Mouse (Mus musculus) hindbrain, embryonic 16.5 days (tissue): ENCODE measurements around the gene Adar. TPM values are rescaled to one million over a fixed set of nuclear protein-coding genes. Genes with fewer than 3 reads are reported as not detected.

ENCODE experiments used
- ATAC-seq: fragments of 200-750 bp; cut with Nextera tagmentation; 2 replicates; pipeline ENCODE4 v1.8.0; 2017; ENCODE audit warnings: moderate TSS enrichment, moderate library complexity
- H3K27ac ChIP-seq: fragments of 300-500 bp; sonication (generic); 2 replicates; pipeline ENCODE4 v1.5.1; 2014; ENCODE audit warnings: low read depth, mild to moderate bottlenecking, control low read depth, low read length, moderate library complexity
- H3K27me3 ChIP-seq: fragments of 300-500 bp; sonication (generic); replicated peaks from 2 replicates; pipeline ENCODE4 v1.6.1; 2014; ENCODE audit warnings: low read length; ENCODE audit not compliant: control insufficient read depth, insufficient read depth
- H3K36me3 ChIP-seq: fragments of 300-500 bp; sonication (generic); 2 replicates; pipeline ENCODE4 v1.6.1; 2014; ENCODE audit warnings: mild to moderate bottlenecking, low read length, moderate library complexity, mixed read lengths; ENCODE audit not compliant: control insufficient read depth, insufficient read depth
- H3K4me1 ChIP-seq: fragments of 300-500 bp; sonication (generic); 2 replicates; pipeline ENCODE4 v1.6.1; 2014; ENCODE audit warnings: low read depth, low read length; ENCODE audit not compliant: control insufficient read depth, insufficient read depth
- H3K4me2 ChIP-seq: fragments of 300-500 bp; sonication (generic); 2 replicates; pipeline ENCODE4 v1.6.1; 2014; ENCODE audit warnings: mild to moderate bottlenecking, low read length, control low read depth, moderate library complexity
- H3K4me3 ChIP-seq: fragments of 300-500 bp; sonication (generic); 2 replicates; pipeline ENCODE4 v1.5.1; 2014; ENCODE audit warnings: mild to moderate bottlenecking, low read length, control low read depth, moderate library complexity
- H3K9ac ChIP-seq: fragments of 300-500 bp; sonication (generic); 2 replicates; pipeline ENCODE4 v1.6.1; 2014; ENCODE audit warnings: low read depth, mild to moderate bottlenecking, control low read depth, low read length, moderate library complexity
- H3K9me3 ChIP-seq: fragments of 300-500 bp; sonication (generic); 2 replicates; pipeline ENCODE4 v1.6.1; 2014; ENCODE audit warnings: mild to moderate bottlenecking, low read length, moderate library complexity; ENCODE audit not compliant: control insufficient read depth
- WGBS: fragments of 180-500 bp; shearing (Covaris S2); extraction: QIAGEN DNeasy Blood & Tissue Kit; methylation state at CpG from one replicate; pipeline ENCODE4 v1.1.7; 2014; 5-methylcytosine and 5-hydroxymethylcytosine counted together
- polyA plus RNA-seq: library from polyadenylated mRNA; unstranded; fragments of >200 nt; fragmentation: Nextera tagmentation; extraction: Ambion mirVana; gene quantifications from 2 replicates; pipeline ENCODE4 v1.2.1, GENCODE M21; 2015

The Adar gene
- polyA plus RNA-seq, 1 experiment from 2014 or later: 25.2 TPM

DNA sequence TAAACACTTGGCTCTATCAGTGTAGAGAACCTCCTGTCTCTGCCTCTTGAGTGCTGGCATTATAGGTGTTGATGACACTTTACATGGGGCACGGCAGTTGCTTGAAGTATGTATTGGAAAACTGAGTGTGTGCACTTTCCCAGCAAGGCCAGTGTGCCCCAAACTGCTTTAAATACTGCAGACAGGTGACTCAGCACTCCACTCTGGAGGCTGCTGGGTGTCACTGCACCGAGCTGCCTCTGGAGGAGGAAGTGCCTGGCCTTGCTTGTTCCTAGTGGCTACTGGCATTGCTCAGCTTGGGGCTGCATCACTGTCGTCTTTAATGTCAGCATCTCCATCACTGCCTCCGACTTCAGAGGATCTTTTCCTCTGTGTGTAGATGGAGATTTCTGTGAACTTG lies 12.2 kb downstream of the Adar start:
- H3K27me3 ChIP-seq: no peaks in the 10 kb centered on the region
- 0 out of 2 replicates have a peak, but pooled peaks have one; percentile 32 for ATAC-seq

DNA sequence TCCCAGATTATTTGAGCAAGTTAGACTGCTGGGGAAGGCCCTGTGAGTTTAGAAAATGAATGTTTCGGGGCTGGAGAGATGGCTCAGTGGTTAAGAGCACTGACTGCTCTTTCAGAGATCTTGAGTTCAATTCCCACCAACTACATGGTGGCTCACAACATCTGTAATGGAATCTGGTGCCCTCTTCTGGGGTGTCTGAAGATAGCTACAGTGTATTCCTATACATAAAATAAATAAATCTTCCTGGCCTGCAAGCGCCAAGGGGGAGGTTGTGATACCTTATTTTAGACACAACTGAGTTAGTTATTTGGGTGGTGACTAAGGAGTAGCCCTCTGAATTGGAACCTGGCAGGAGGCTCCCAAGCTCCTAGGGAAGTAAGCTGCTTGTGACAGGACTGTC lies 14.0 kb downstream of the Adar start:
- Histone ChIP-seq H3K4me1 (peaks cover 13% of the 10 kb centered on the region), H3K4me2 (no peak overlapping the region), H3K9ac (no peak overlapping the region), H3K9me3 (no peaks in the 10 kb centered on the region), H3K27ac (no peak overlapping the region), H3K4me3 (no peak overlapping the region), H3K36me3 (no peaks in the 10 kb centered on the region), H3K27me3 (no peaks in the 10 kb centered on the region)
- WGBS: 86% methylated on average over 2 of the region's 2 CpGs
- no peak for ATAC-seq

More for the DNA sequence above, 12.2 kb downstream of the Adar start:
- no peak overlapping the region for H3K9ac ChIP-seq
- 20% methylated on average over 4 of the region's 4 CpGs for WGBS
- H3K27ac ChIP-seq: no peak overlapping the region
- no peaks in the 10 kb centered on the region for H3K36me3 ChIP-seq
- no peak overlapping the region for H3K4me3 ChIP-seq
- no peaks in the 10 kb centered on the region for H3K9me3 ChIP-seq
- H3K4me2 ChIP-seq: no peak overlapping the region
- H3K4me1 ChIP-seq: peaks cover 13% of the 10 kb centered on the region

- Histone ChIP-seq H3K9ac (peak overlapping the region; percentile 15), H3K9me3 (no peaks in the 10 kb centered on the region), H3K27ac (no peak overlapping the region; the same call in 1 of the 2 replicates), H3K4me2 (peak overlapping the region; percentile 58), H3K4me3 (peak overlapping the region; percentile 41), H3K27me3 (no peaks in the 10 kb centered on the region), H3K4me1 (peaks cover 13% of the 10 kb centered on the region), H3K36me3 (no peaks in the 10 kb centered on the region)
- ATAC-seq: peak; percentile 87
- 3% methylated on average over 31 of the region's 32 CpGs for WGBS
These were observed 15.8 kb downstream of the Adar start for GRCm38 (mm10) chr3:89730350-89731331.

- Histone ChIP-seq H3K27me3 (no peaks in the 10 kb centered on the region), H3K4me3 (no peak overlapping the region), H3K9ac (no peak overlapping the region), H3K4me1 (peaks cover 13% of the 10 kb centered on the region), H3K9me3 (no peaks in the 10 kb centered on the region), H3K4me2 (no peak overlapping the region), H3K36me3 (peaks cover 2% of the 10 kb centered on the region; the same call in 1 of the 2 replicates), H3K27ac (no peak overlapping the region)
- no peak for ATAC-seq
- 92% methylated on average over 4 of the region's 4 CpGs for WGBS
These were observed 17.3 kb downstream of the Adar start for GRCm38 (mm10) chr3:89732091-89732490.

DNA sequence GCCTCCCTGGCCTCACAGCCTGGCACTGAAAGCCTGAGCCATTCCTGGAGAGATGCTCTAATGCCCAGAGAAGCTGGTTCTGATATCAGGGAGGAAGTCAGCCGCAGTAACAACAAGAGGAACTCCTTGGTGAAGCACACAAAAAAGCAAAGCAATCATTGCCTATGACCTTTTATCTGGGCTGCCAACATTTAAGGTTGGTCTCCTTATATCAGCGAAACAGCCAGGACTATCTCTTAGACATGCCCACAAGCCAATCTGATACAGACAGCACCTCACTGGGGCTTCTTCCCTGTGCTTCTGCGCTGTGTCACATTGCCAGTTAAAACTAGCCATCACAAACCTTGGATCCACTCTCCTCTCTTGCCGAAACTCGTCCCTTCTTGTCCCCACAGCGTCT lies 23.7 kb downstream of the Adar start:
- H3K9ac ChIP-seq: no peak overlapping the region
- no peak for ATAC-seq
- no peak overlapping the region for H3K4me2 ChIP-seq
- peaks cover 27% of the 10 kb centered on the region for H3K36me3 ChIP-seq
- H3K9me3 ChIP-seq: no peaks in the 10 kb centered on the region
- H3K4me1 ChIP-seq: no peaks in the 10 kb centered on the region
- no peaks in the 10 kb centered on the region for H3K27me3 ChIP-seq
- H3K27ac ChIP-seq: no peak overlapping the region
- H3K4me3 ChIP-seq: no peak overlapping the region
- WGBS: 95% methylated on average over 6 of the region's 6 CpGs

GRCm38 (mm10) chr3:89752307-89752706 lies 37.5 kb downstream of the Adar start:
- Histone ChIP-seq H3K9ac (no peak overlapping the region), H3K4me2 (no peak overlapping the region), H3K36me3 (peaks cover 23% of the 10 kb centered on the region), H3K4me3 (no peak overlapping the region), H3K9me3 (no peaks in the 10 kb centered on the region), H3K4me1 (no peaks in the 10 kb centered on the region), H3K27ac (no peak overlapping the region), H3K27me3 (no peaks in the 10 kb centered on the region)
- whole genome bisulfite sequencing: 35% methylated on average over 1 of the region's 1 CpGs
- no peak; the same call in 1 of the 2 replicates for ATAC-seq

DNA sequence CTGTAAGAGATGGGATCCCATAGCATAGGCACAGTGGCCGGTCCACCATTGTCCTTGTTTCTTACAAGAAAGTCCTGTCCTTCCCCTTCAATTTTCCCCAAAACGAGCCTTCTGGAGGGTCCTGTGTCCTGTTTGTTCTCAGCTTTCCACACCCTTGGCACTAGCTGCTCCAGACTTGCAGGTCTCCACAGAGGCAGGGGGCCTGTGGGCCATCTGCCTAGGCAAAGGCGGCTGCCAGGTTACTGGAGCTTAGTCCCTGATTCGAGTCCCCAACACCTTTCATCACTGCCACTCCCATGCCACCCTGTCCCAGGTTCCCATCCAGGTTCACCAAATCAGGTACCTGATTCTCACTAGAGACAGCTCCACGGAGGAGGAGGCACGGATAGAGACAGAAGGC lies 40.5 kb downstream of the Adar start:
- Histone ChIP-seq H3K27me3 (no peaks in the 10 kb centered on the region), H3K9ac (no peak overlapping the region), H3K4me2 (no peak overlapping the region), H3K4me3 (no peak overlapping the region), H3K27ac (no peak overlapping the region), H3K9me3 (no peaks in the 10 kb centered on the region), H3K36me3 (peaks cover 9% of the 10 kb centered on the region), H3K4me1 (peaks cover 16% of the 10 kb centered on the region)
- WGBS: 74% methylated on average over 6 of the region's 6 CpGs
- ATAC-seq: no peak

- no peak overlapping the region for H3K4me3 ChIP-seq
- no peak overlapping the region for H3K27ac ChIP-seq
- ATAC-seq: no peak
- H3K27me3 ChIP-seq: no peaks in the 10 kb centered on the region
- no peak overlapping the region for H3K9ac ChIP-seq
- peaks cover 14% of the 10 kb centered on the region for H3K36me3 ChIP-seq
- no peaks in the 10 kb centered on the region for H3K9me3 ChIP-seq
- WGBS: 86% methylated on average over 2 of the region's 2 CpGs
- H3K4me2 ChIP-seq: no peak overlapping the region
- H3K4me1 ChIP-seq: peaks cover 22% of the 10 kb centered on the region
These were observed 43.0 kb downstream of the Adar start for GRCm38 (mm10) chr3:89757851-89758250.

GRCm38 (mm10) chr3:89759786-89760185 lies 45.0 kb downstream of the Adar start:
- Histone ChIP-seq H3K36me3 (peaks cover 14% of the 10 kb centered on the region), H3K4me1 (peaks cover 32% of the 10 kb centered on the region), H3K4me3 (peak overlapping the region; percentile 20; the same call in 1 of the 2 replicates), H3K9me3 (no peaks in the 10 kb centered on the region), H3K4me2 (peak overlapping the region; percentile 47), H3K27me3 (no peaks in the 10 kb centered on the region), H3K27ac (peak overlapping the region; percentile 44), H3K9ac (peak overlapping the region; percentile 25)
- WGBS: 34% methylated on average over 2 of the region's 3 CpGs
- ATAC-seq: no peak
